Mouse (Mus musculus): ENCODE results near the gene Cyth3.

The Cyth3 gene

DNA sequence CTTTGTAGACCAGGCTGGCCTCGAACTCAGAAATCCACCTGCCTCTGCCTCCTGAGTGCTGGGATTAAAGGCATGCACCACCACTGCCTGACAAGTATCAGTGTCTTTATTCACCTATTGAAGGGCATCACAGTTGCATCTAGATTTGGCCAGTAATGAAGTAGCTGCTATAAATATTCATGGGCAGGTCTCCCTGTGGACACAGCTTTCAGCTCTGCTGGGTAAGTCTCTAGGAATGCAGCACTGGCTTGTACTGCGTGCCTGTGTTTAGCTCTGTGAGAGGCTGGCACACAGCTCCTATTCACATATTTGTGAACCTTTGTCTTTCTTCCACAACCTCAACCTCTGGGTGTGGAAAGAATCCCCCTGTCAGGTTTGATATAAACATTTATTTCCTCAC lies 46.6 kb downstream of the Cyth3 start:
- no peak for DNase-seq (ENCODE audit: low spot score in 2 of 2)

DNA sequence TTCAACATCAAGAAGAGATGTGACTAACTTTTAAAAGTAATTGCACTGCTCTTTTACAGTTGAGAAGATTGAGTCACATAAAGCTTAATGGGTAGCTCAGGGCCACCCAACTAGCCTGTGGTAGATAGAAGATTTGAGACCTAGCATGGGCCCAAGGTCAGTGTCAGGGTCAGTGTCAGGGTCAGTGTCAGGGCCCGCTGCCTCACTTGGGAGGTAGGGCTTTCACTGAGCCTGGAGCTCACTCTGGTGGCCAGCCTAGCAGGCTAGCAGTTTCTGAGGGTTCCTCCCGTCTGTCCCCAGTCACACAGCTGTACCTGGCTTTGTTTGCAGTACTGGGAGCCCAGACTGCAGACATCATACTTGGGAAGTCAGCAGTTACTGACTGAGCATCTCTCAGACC lies 47.1 kb downstream of the Cyth3 start:
- no peak for DNase-seq (ENCODE audit: low spot score in 2 of 2)

GRCm38 (mm10) chr5:143669839-143670238 lies 47.6 kb downstream of the Cyth3 start:
- no peak for DNase-seq (ENCODE audit: low spot score in 2 of 2)

- DNase-seq (ENCODE audit: low spot score in 2 of 2): no peak
Measured at GRCm38 (mm10) chr5:143670740-143671415, 48.6 kb downstream of the Cyth3 start.

- no peak for DNase-seq (ENCODE audit: low spot score in 2 of 2)
Measured at GRCm38 (mm10) chr5:143674576-143674975, 52.3 kb downstream of the Cyth3 start.

- DNase-seq (ENCODE audit: low spot score in 2 of 2): no peak
Measured at GRCm38 (mm10) chr5:143676218-143676985, 54.2 kb downstream of the Cyth3 start.

GRCm38 (mm10) chr5:143677363-143677762 lies 55.1 kb downstream of the Cyth3 start:
- no peak for DNase-seq (ENCODE audit: low spot score in 2 of 2)

DNA sequence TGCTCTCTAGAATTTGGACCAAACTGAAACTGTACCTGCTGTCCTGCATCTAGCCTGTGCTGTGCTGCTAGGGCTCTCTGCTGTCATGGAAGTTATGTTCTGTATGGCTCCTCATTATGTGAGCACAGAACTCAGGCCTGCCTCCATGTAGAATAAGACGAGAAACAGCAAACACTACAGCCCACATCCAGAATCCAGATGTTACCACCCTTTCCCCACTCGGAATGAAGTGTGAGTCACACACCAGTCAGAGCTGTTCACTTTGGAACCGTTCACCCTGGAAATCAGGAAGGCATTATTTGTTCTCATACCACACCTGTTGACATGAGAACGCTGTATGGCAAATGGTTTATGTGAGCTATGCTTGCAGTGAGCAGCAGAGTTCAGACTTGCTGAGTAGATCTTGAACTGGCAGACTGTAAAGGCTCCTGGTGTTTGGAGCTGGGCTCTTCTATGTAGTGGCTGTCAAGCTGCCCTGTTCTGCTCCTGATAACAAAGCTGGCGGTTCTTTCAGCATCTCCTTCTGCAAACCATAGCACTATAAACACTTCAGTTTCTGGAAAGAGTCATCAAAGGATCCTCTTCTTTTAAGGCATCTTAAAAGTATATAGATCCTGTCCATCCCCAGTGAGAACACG lies 56.5 kb downstream of the Cyth3 start:
- DNase-seq (ENCODE audit: low spot score in 2 of 2): no peak

- DNase-seq (ENCODE audit: low spot score in 2 of 2): no peak
Measured at GRCm38 (mm10) chr5:143679654-143680053, 57.4 kb downstream of the Cyth3 start.

DNA sequence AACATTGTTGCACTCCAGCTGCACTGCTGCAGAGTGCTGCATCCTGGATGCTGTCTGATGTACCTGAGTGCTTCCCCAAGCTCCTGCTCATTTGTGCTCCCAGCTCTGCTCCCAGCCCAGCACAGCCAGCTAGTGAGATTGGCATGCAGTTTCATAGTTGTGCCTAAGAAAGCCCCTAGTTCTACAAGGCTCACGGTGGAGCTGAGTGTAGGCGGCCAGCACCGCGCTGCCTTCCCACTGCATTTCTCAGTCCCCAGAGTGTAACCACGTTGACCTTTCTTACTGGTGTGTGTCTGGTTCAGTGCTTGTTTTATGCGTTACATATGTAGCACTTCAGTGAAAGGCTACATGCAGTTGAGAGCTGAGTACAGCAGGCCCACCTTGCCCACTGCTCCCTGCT lies 61.4 kb downstream of the Cyth3 start:
- DNase-seq (ENCODE audit: low spot score in 2 of 2): no peak

DNA sequence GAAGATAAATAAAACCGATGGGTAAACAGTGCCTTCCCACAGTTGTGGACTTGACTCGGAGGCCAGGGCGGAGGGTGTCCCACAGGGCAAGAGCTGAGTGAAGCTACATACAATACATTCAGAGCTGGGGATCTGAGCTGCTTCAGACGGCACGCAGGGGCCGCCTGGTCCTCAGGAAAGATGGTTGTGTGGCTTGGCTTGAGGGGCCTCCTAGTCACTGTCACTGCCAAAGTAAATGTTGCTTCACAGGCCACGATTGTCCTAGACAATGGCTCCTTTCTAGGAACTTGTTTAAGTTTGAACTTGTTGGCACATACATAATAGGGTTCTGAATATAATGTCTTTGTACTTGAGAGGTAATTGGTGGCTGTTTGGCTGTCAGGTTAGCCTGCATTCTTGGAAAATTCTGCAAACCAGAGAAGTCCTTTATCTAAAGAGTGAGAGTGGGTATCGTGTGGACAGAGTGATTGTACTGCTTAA lies 62.7 kb downstream of the Cyth3 start:
- DNase-seq (ENCODE audit: low spot score in 2 of 2): no peak

DNA sequence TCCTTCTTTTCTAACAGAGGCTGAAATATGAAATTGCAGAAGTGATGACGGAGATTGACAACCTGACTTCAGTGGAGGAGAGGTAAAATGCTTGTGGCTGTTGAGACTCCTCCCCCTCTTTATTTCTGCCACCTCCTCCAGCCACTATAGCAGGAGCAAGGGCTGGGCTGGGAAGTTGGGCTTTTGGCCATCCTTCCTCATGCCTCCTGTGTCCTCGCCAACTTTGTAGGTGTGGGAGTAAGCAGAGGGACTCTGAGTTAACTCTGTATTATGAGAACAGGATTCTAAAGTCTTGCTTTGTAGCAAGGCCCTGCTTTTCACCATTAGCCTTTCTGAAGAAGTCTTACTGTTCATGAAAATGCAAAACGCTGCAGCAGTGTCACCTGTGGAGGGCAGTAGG lies 64.2 kb downstream of the Cyth3 start:
- no peak for DNase-seq (ENCODE audit: low spot score in 2 of 2)

- DNase-seq (ENCODE audit: low spot score in 2 of 2): no peak
Measured at GRCm38 (mm10) chr5:143687589-143687988, 65.3 kb downstream of the Cyth3 start.

DNA sequence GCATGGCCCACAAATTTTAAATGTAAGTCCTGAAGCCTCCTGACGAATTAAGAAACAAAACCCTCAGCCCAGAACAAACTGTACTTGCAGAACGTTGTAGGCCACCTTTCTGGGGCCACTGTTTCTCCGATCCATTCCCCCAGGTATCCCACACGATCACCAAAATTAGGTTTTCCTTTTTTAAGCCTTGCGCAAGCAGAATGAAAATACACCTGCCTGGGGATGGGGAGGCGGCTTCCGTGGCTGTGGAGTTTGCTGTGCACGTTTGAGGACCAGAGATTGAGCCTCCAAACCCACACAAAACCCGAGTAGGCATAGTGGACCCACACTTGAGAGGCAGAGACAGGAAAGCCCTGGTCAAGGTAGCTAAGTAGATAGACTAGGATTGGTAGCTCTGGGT lies 68.1 kb downstream of the Cyth3 start:
- no peak for DNase-seq (ENCODE audit: low spot score in 2 of 2)

DNA sequence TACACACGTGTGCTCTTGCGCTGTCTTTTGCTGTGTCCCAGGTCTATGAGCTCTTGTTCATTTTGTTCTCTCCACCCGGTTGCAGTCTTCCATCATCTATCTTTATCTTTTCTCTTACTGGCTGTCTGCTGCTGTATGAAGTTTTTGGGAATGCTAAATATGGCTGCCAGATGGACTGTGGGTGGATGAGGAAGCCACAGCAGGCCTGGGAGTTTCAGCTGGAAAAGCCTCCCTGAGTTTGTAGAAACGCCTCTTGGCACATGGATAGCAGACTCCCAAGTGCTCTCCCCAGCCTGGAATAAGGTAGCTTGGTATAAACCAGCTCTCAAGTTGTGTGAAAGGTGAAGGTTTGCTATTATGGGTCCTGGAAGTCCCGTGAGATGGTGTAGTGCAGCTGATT lies 68.7 kb downstream of the Cyth3 start:
- DNase-seq (ENCODE audit: low spot score in 2 of 2): no peak

DNA sequence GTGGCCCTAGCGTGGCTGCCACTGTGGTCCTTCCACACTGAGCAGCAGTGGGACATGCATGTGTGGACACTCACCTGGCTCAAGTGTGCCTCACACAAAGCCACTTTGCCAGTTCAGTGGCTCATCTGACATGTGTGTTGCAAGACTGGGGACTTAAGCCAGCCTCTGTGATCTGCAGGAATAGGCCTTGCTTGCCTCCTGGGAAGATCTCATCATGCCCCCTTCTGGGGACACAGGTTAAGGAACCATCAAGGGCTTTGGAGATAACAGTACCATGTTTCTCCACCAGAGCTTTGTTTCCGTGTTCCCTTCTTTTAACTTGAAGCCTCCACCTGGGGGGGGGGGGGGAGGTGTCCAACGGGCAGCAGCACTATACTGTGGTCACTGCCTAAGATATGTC lies 74.1 kb downstream of the Cyth3 start:
- no peak for DNase-seq (ENCODE audit: low spot score in 2 of 2)

GRCm38 (mm10) chr5:143698454-143698853 lies 76.2 kb downstream of the Cyth3 start:
- no peak for DNase-seq (ENCODE audit: low spot score in 2 of 2)

- no peak for DNase-seq (ENCODE audit: low spot score in 2 of 2)
Measured at GRCm38 (mm10) chr5:143700247-143700646, 78.0 kb downstream of the Cyth3 start.

DNA sequence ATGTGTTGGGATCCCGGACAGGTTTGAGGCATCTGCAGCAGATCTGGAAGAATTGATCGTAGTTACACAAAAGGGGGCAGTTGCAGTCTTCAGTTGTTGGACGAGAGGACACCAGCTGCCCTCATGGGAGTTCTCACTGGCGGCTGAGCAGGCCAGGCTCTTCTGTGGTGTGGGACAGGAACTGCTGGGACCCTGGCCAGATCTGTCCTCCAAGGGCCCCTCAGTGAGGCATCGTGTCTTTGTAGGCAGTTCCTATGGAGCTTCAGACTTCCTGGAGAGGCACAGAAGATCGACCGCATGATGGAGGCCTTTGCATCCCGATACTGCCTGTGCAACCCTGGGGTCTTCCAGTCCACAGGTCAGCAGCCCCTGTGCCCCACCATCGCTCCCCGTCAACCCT lies 78.8 kb downstream of the Cyth3 start:
- DNase-seq (ENCODE audit: low spot score in 2 of 2): no peak

GRCm38 (mm10) chr5:143704875-143705658 lies 82.8 kb downstream of the Cyth3 start:
- DNase-seq (ENCODE audit: low spot score in 2 of 2): no peak

- no peak for DNase-seq (ENCODE audit: low spot score in 2 of 2)
Measured at GRCm38 (mm10) chr5:143705659-143705982, 83.4 kb downstream of the Cyth3 start.
